Mouse (Mus musculus): Measurements from ENCODE around the gene Mpp4. TPM values are rescaled to one million over a fixed set of nuclear protein-coding genes. Genes with fewer than 3 reads are reported as not detected.

Gene Mpp4
- polyA plus RNA-seq (2014; fragmentation: Nextera tagmentation; extraction: Ambion mirVana), result 0.59 and 0.62 TPM in 2 replicates

GRCm38 (mm10) chr1:59163030-59163461, at the start of gene Mpp4:
Gene Mpp4, minus strand, starts transcription at chr1:59163389.
- no peaks in the 10 kb centered on the region for H3K4me1 ChIP-seq (ENCODE audit: control insufficient read depth, insufficient read depth, low read length)
- WGBS, result 75% methylated on average over 12 of the region's 12 CpGs
- H3K27ac ChIP-seq (ENCODE audit: low read depth, low read length), result no peak within 1 kb of the TSS
- H3K36me3 ChIP-seq (ENCODE audit: control insufficient read depth, insufficient read depth, low read length), result peaks cover 17% of the 10 kb centered on the region; the same call in 1 of the 2 replicates
- H3K27me3 ChIP-seq (ENCODE audit: control insufficient read depth, insufficient read depth, low read length), result no peaks in the 10 kb centered on the region
- no peak within 1 kb of the TSS for H3K9ac ChIP-seq (ENCODE audit: low read depth, low read length)
- H3K4me3 ChIP-seq (ENCODE audit: low read length), result no peak within 1 kb of the TSS
- no peak within 1 kb of the TSS for H3K4me2 ChIP-seq (replicated peaks; ENCODE audit: low read depth, low read length)
- no peak for ATAC-seq (ENCODE audit: low FRiP score, low TSS enrichment)
- H3K9me3 ChIP-seq (ENCODE audit: control insufficient read depth, low read length), result no peaks in the 10 kb centered on the region

- no peak overlapping the region for H3K4me3 ChIP-seq (ENCODE audit: low read length)
- H3K4me1 ChIP-seq (ENCODE audit: control insufficient read depth, insufficient read depth, low read length), result no peaks in the 10 kb centered on the region
- no CpG with 5 or more reads among the region's 1 CpGs for WGBS
- H3K27ac ChIP-seq (ENCODE audit: low read depth, low read length), result no peak overlapping the region; the same call in 1 of the 2 replicates
- no peaks in the 10 kb centered on the region for H3K9me3 ChIP-seq (ENCODE audit: control insufficient read depth, low read length)
- no peaks in the 10 kb centered on the region for H3K27me3 ChIP-seq (ENCODE audit: control insufficient read depth, insufficient read depth, low read length)
- ATAC-seq (ENCODE audit: low FRiP score, low TSS enrichment), result no peak
- H3K36me3 ChIP-seq (ENCODE audit: control insufficient read depth, insufficient read depth, low read length), result peaks cover 32% of the 10 kb centered on the region
- no peak overlapping the region for H3K4me2 ChIP-seq (replicated peaks; ENCODE audit: low read depth, low read length)
- H3K9ac ChIP-seq (ENCODE audit: low read depth, low read length), result no peak overlapping the region
These were observed 49.8 kb upstream of the Mpp4 start for GRCm38 (mm10) chr1:59212951-59213350.

GRCm38 (mm10) chr1:59212076-59212779, 49.0 kb upstream of the Mpp4 start:
- 63% methylated on average over 5 of the region's 5 CpGs for WGBS
- peaks cover 30% of the 10 kb centered on the region for H3K36me3 ChIP-seq (ENCODE audit: control insufficient read depth, insufficient read depth, low read length)
- no peaks in the 10 kb centered on the region for H3K4me1 ChIP-seq (ENCODE audit: control insufficient read depth, insufficient read depth, low read length)
- no peak for ATAC-seq (ENCODE audit: low FRiP score, low TSS enrichment)
- H3K9me3 ChIP-seq (ENCODE audit: control insufficient read depth, low read length), result no peaks in the 10 kb centered on the region
- no peak overlapping the region for H3K4me3 ChIP-seq (ENCODE audit: low read length)
- H3K9ac ChIP-seq (ENCODE audit: low read depth, low read length), result no peak overlapping the region
- H3K27me3 ChIP-seq (ENCODE audit: control insufficient read depth, insufficient read depth, low read length), result no peaks in the 10 kb centered on the region
- peak overlapping the region; percentile 47; the same call in 1 of the 2 replicates for H3K27ac ChIP-seq (ENCODE audit: low read depth, low read length)
- H3K4me2 ChIP-seq (replicated peaks; ENCODE audit: low read depth, low read length), result no peak overlapping the region

- Histone ChIP-seq H3K9me3 (ENCODE audit: control insufficient read depth, low read length) (no peaks in the 10 kb centered on the region), H3K4me3 (ENCODE audit: low read length) (no peak overlapping the region), H3K4me1 (ENCODE audit: control insufficient read depth, insufficient read depth, low read length) (no peaks in the 10 kb centered on the region), H3K9ac (ENCODE audit: low read depth, low read length) (no peak overlapping the region), H3K27ac (ENCODE audit: low read depth, low read length) (no peak overlapping the region), H3K4me2 (replicated peaks; ENCODE audit: low read depth, low read length) (no peak overlapping the region), H3K36me3 (ENCODE audit: control insufficient read depth, insufficient read depth, low read length) (peaks cover 30% of the 10 kb centered on the region; the same call in 1 of the 2 replicates), H3K27me3 (ENCODE audit: control insufficient read depth, insufficient read depth, low read length) (no peaks in the 10 kb centered on the region)
- WGBS, result 74% methylated on average over 4 of the region's 4 CpGs
- ATAC-seq (ENCODE audit: low FRiP score, low TSS enrichment), result no peak
These were observed 48.5 kb upstream of the Mpp4 start for GRCm38 (mm10) chr1:59211651-59212050.

- Histone ChIP-seq H3K4me1 (ENCODE audit: control insufficient read depth, insufficient read depth, low read length) (no peaks in the 10 kb centered on the region), H3K4me3 (ENCODE audit: low read length) (no peak overlapping the region), H3K9ac (ENCODE audit: low read depth, low read length) (no peak overlapping the region), H3K27me3 (ENCODE audit: control insufficient read depth, insufficient read depth, low read length) (no peaks in the 10 kb centered on the region), H3K9me3 (ENCODE audit: control insufficient read depth, low read length) (no peaks in the 10 kb centered on the region), H3K27ac (ENCODE audit: low read depth, low read length) (no peak overlapping the region), H3K4me2 (replicated peaks; ENCODE audit: low read depth, low read length) (no peak overlapping the region), H3K36me3 (ENCODE audit: control insufficient read depth, insufficient read depth, low read length) (peaks cover 15% of the 10 kb centered on the region; the same call in 1 of the 2 replicates)
- 78% methylated on average over 1 of the region's 1 CpGs for WGBS
- ATAC-seq (ENCODE audit: low FRiP score, low TSS enrichment), result no peak
These were observed 45.1 kb upstream of the Mpp4 start for GRCm38 (mm10) chr1:59208331-59208730.

GRCm38 (mm10) chr1:59204489-59204888, 41.3 kb upstream of the Mpp4 start:
- Histone ChIP-seq H3K27me3 (ENCODE audit: control insufficient read depth, insufficient read depth, low read length) (no peaks in the 10 kb centered on the region), H3K9ac (ENCODE audit: low read depth, low read length) (no peak overlapping the region), H3K4me1 (ENCODE audit: control insufficient read depth, insufficient read depth, low read length) (no peaks in the 10 kb centered on the region), H3K36me3 (ENCODE audit: control insufficient read depth, insufficient read depth, low read length) (peaks cover 16% of the 10 kb centered on the region), H3K27ac (ENCODE audit: low read depth, low read length) (no peak overlapping the region), H3K9me3 (ENCODE audit: control insufficient read depth, low read length) (no peaks in the 10 kb centered on the region), H3K4me2 (replicated peaks; ENCODE audit: low read depth, low read length) (no peak overlapping the region), H3K4me3 (ENCODE audit: low read length) (no peak overlapping the region)
- no peak for ATAC-seq (ENCODE audit: low FRiP score, low TSS enrichment)
- WGBS, result 92% methylated on average over 1 of the region's 1 CpGs

GRCm38 (mm10) chr1:59202367-59202766, 39.2 kb upstream of the Mpp4 start:
- no peak for ATAC-seq (ENCODE audit: low FRiP score, low TSS enrichment)
- 90% methylated on average over 10 of the region's 10 CpGs for WGBS
- Histone ChIP-seq H3K36me3 (ENCODE audit: control insufficient read depth, insufficient read depth, low read length) (peaks cover 13% of the 10 kb centered on the region), H3K9ac (ENCODE audit: low read depth, low read length) (no peak overlapping the region), H3K27ac (ENCODE audit: low read depth, low read length) (no peak overlapping the region), H3K4me2 (replicated peaks; ENCODE audit: low read depth, low read length) (no peak overlapping the region), H3K27me3 (ENCODE audit: control insufficient read depth, insufficient read depth, low read length) (no peaks in the 10 kb centered on the region), H3K4me1 (ENCODE audit: control insufficient read depth, insufficient read depth, low read length) (no peaks in the 10 kb centered on the region), H3K9me3 (ENCODE audit: control insufficient read depth, low read length) (no peaks in the 10 kb centered on the region), H3K4me3 (ENCODE audit: low read length) (no peak overlapping the region)

GRCm38 (mm10) chr1:59201561-59201960, 38.4 kb upstream of the Mpp4 start:
- 85% methylated on average over 1 of the region's 1 CpGs for WGBS
- no peaks in the 10 kb centered on the region for H3K4me1 ChIP-seq (ENCODE audit: control insufficient read depth, insufficient read depth, low read length)
- H3K4me2 ChIP-seq (replicated peaks; ENCODE audit: low read depth, low read length), result no peak overlapping the region
- no peak overlapping the region for H3K27ac ChIP-seq (ENCODE audit: low read depth, low read length)
- H3K4me3 ChIP-seq (ENCODE audit: low read length), result no peak overlapping the region
- H3K36me3 ChIP-seq (ENCODE audit: control insufficient read depth, insufficient read depth, low read length), result peaks cover 13% of the 10 kb centered on the region
- no peak overlapping the region for H3K9ac ChIP-seq (ENCODE audit: low read depth, low read length)
- H3K9me3 ChIP-seq (ENCODE audit: control insufficient read depth, low read length), result no peaks in the 10 kb centered on the region
- no peaks in the 10 kb centered on the region for H3K27me3 ChIP-seq (ENCODE audit: control insufficient read depth, insufficient read depth, low read length)
- ATAC-seq (ENCODE audit: low FRiP score, low TSS enrichment), result no peak

GRCm38 (mm10) chr1:59200960-59201359, 37.8 kb upstream of the Mpp4 start:
- H3K9ac ChIP-seq (ENCODE audit: low read depth, low read length), result no peak overlapping the region
- WGBS, result 88% methylated on average over 5 of the region's 5 CpGs
- no peak overlapping the region for H3K4me3 ChIP-seq (ENCODE audit: low read length)
- H3K36me3 ChIP-seq (ENCODE audit: control insufficient read depth, insufficient read depth, low read length), result peaks cover 13% of the 10 kb centered on the region
- no peaks in the 10 kb centered on the region for H3K4me1 ChIP-seq (ENCODE audit: control insufficient read depth, insufficient read depth, low read length)
- no peaks in the 10 kb centered on the region for H3K9me3 ChIP-seq (ENCODE audit: control insufficient read depth, low read length)
- no peaks in the 10 kb centered on the region for H3K27me3 ChIP-seq (ENCODE audit: control insufficient read depth, insufficient read depth, low read length)
- H3K27ac ChIP-seq (ENCODE audit: low read depth, low read length), result no peak overlapping the region
- ATAC-seq (ENCODE audit: low FRiP score, low TSS enrichment), result no peak
- no peak overlapping the region for H3K4me2 ChIP-seq (replicated peaks; ENCODE audit: low read depth, low read length)

Measured in kidney, embryonic 14.5 days (tissue).